Mouse (Mus musculus): ENCODE measurements at regions not wholly inside any gene's neighbourhood (a gene's known extent, or its start where the extent isn't known, plus 50 kb on each side); places are given as distances from the start of the nearest gene placed in this dataset.

DNA sequence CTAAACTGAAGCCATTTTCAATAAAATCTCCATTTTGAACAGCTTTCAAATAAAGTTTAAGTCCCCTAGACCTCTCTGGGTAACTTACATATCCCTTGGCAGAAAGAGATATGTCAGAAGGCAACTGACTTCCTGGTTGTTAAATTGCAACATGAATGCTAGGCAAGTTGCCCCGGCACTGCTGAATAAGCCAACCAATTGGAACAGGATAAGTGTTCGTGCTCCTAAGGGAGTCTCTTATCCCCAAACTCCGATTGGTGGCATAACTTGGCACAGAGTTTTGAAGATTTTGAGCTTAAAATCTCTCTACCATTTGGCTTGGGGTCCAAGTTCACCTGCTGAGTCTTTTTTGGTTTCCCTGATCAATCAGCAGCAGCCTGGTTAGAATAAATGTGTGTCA lies 147.4 kb downstream of the Plxna1 start:
- TF ChIP-seq CTCF (IDR thresholded peaks at IDR 0.05; ENCODE audit: low read depth): no peak

DNA sequence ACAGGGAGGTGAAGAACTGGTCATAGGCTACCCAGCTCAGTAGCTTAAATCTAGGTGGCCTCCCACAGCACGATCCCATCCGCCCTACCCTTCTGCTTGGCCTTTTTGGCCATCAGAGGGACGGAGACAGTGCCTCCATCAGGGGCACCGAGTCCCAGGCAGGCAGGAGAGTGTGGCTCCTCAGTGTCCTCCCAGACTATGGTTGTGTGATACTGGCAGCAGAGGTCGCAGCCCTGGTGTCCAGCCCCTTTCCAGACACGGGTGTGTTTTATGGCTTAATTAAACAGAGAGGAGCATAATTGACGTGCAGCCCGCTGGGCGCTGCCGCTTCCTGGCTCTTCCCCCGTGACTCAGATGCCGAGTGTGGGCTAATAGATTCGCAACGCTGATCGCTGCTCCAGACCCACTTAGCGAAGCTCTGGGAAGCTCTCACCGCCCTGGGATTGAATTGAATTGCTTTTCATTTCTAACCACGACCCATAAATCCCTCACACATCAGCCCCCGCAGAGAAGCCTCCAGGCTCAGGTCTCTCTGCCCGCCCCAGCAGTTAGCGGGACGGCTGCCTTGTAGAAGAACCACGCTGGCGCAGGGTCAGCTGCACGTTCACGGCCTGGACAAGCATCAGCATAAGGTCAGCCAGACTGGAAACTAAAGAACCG lies 126.9 kb downstream of the Plxna1 start:
- no peaks in the 10 kb centered on the region for H3K36me3 ChIP-seq (ENCODE audit: insufficient read depth, low read length)
- ATAC-seq (replicated peaks; ENCODE audit: low FRiP score, low read depth): peak; percentile 63
- DNase-seq (ENCODE audit: low spot score): peak; percentile 78
- no peak overlapping the region for H3K27ac ChIP-seq
- no peaks in the 10 kb centered on the region for H3K27me3 ChIP-seq (ENCODE audit: insufficient read depth, low read length)
- H3K4me1 ChIP-seq (replicated peaks; ENCODE audit: insufficient read depth, low read length): no peaks in the 10 kb centered on the region
- H3K4me2 ChIP-seq (ENCODE audit: low read length): peak overlapping the region; percentile 35
- H3K9me3 ChIP-seq (replicated peaks; ENCODE audit: low read length): no peaks in the 10 kb centered on the region
- 6% methylated on average over 27 of the region's 27 CpGs for WGBS
- no peak overlapping the region for H3K4me3 ChIP-seq (replicated peaks; ENCODE audit: low read depth, low read length)
- H3K9ac ChIP-seq (ENCODE audit: low read depth, low read length): no peak overlapping the region
- TF ChIP-seq CTCF (IDR thresholded peaks at IDR 0.05; ENCODE audit: low read depth): no peak

More for the DNA sequence above, 147.4 kb downstream of the Plxna1 start:
- WGBS: 60% methylated on average over 3 of the region's 3 CpGs
- H3K27ac ChIP-seq: no peak overlapping the region
- H3K27me3 ChIP-seq (ENCODE audit: insufficient read depth, low read length): no peaks in the 10 kb centered on the region
- H3K9me3 ChIP-seq (replicated peaks; ENCODE audit: low read length): no peaks in the 10 kb centered on the region
- no peak for ATAC-seq (replicated peaks; ENCODE audit: low FRiP score, low read depth)
- H3K4me3 ChIP-seq (replicated peaks; ENCODE audit: low read depth, low read length): no peak overlapping the region
- no peaks in the 10 kb centered on the region for H3K4me1 ChIP-seq (replicated peaks; ENCODE audit: insufficient read depth, low read length)
- no peak overlapping the region for H3K4me2 ChIP-seq (ENCODE audit: low read length)
- no peak overlapping the region for H3K9ac ChIP-seq (ENCODE audit: low read depth, low read length)
- H3K36me3 ChIP-seq (ENCODE audit: insufficient read depth, low read length): no peaks in the 10 kb centered on the region
- DNase-seq (ENCODE audit: low spot score): no peak

DNA sequence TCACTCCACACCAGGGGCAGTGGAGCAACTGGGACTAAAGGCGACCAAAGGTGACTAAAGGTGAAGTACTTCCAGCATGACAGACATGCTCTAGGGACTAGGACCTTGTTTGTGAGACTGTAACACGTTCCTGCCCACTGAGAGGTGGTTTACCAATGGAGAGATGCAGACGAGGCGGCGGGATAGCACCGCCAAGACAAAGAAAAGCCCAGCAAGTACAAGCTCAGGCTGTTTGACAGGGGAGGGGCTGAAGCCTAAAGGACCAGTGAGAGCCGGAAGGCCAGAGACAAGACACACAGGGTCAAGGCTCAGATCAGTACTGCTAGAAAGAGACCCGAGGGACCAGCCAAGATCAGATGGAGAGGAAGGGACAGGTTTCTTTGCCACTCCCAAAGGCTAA lies 126.2 kb downstream of the Plxna1 start:
- Histone ChIP-seq H3K4me3 (replicated peaks; ENCODE audit: low read depth, low read length) (no peak overlapping the region), H3K27me3 (ENCODE audit: insufficient read depth, low read length) (no peaks in the 10 kb centered on the region), H3K9ac (ENCODE audit: low read depth, low read length) (no peak overlapping the region), H3K27ac (no peak overlapping the region), H3K9me3 (replicated peaks; ENCODE audit: low read length) (no peaks in the 10 kb centered on the region), H3K36me3 (ENCODE audit: insufficient read depth, low read length) (no peaks in the 10 kb centered on the region), H3K4me2 (ENCODE audit: low read length) (no peak overlapping the region), H3K4me1 (replicated peaks; ENCODE audit: insufficient read depth, low read length) (no peaks in the 10 kb centered on the region)
- no peak for ATAC-seq (replicated peaks; ENCODE audit: low FRiP score, low read depth)
- WGBS: 20% methylated on average over 8 of the region's 8 CpGs
- peak; percentile 12 for DNase-seq (ENCODE audit: low spot score)
- TF ChIP-seq CTCF (IDR thresholded peaks at IDR 0.05; ENCODE audit: low read depth): no peak

DNA sequence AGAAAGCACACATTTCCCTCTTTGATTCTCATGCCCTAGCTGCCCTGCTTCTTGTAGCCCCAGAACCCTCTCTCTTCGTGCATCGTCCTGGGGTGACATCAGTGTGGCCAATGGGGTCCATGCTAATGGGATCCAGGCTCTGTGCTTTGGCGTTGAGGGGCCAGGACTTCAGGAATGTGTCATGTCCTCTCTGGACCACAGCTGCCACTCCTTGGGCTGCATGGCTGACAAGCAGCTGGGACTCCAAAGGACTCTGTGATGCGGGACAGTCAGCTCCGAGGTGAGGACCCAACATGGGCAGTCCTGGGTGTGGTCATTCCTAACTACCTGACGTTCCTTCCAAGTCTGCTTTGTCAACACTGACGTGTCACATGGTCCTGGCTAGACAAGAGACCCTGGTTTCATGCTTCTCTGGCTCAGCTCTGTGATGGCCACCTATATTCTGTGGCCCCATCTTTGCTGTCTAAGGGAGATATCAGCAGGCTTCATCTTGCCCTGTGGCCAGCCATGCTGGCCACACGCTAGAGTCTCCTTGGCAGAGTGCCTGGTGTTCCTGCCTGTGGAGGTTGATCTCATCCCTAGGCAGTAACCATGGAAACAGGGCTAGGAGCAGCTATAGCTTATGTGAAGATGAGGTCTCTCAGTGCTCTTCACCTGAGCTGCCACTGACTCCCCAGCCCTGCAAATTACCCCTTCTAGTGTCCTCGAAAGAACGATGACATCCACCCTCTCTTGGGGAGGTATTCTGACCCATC lies 125.4 kb downstream of the Plxna1 start:
- no peak for TF ChIP-seq CTCF (IDR thresholded peaks at IDR 0.05; ENCODE audit: low read depth)
- Histone ChIP-seq H3K27ac (no peak overlapping the region), H3K9me3 (replicated peaks; ENCODE audit: low read length) (no peaks in the 10 kb centered on the region), H3K4me1 (replicated peaks; ENCODE audit: insufficient read depth, low read length) (no peaks in the 10 kb centered on the region), H3K36me3 (ENCODE audit: insufficient read depth, low read length) (no peaks in the 10 kb centered on the region), H3K4me2 (ENCODE audit: low read length) (no peak overlapping the region), H3K4me3 (replicated peaks; ENCODE audit: low read depth, low read length) (no peak overlapping the region), H3K9ac (ENCODE audit: low read depth, low read length) (no peak overlapping the region), H3K27me3 (ENCODE audit: insufficient read depth, low read length) (no peaks in the 10 kb centered on the region)
- ATAC-seq (replicated peaks; ENCODE audit: low FRiP score, low read depth) (no peak), DNase-seq (ENCODE audit: low spot score) (no peak)
- 71% methylated on average over 10 of the region's 10 CpGs for WGBS

DNA sequence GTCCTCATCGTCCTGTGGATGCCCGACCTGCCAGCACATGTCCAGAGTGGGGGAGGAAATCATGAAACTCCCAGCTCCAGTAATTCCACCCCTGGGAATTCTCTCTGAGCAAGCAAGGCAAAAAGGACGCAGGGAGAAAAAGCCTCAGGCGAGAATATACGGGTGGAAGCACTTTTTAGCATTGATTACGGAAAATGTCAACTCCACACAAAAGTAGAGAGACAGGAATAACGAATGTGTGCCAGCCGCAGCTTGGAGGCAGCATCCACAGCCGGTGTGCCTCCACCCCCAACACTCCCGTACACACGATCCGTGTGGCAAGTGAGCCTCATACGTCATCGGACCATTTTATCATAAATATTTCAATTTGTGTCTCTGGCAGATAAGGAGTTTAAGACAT lies 123.5 kb downstream of the Plxna1 start:
- H3K27ac ChIP-seq: no peak overlapping the region
- H3K27me3 ChIP-seq (ENCODE audit: insufficient read depth, low read length): no peaks in the 10 kb centered on the region
- no peaks in the 10 kb centered on the region for H3K36me3 ChIP-seq (ENCODE audit: insufficient read depth, low read length)
- no peak overlapping the region for H3K4me3 ChIP-seq (replicated peaks; ENCODE audit: low read depth, low read length)
- ATAC-seq (replicated peaks; ENCODE audit: low FRiP score, low read depth) (no peak), DNase-seq (ENCODE audit: low spot score) (no peak)
- no peak for TF ChIP-seq CTCF (IDR thresholded peaks at IDR 0.05; ENCODE audit: low read depth)
- WGBS: 27% methylated on average over 14 of the region's 14 CpGs
- H3K9ac ChIP-seq (ENCODE audit: low read depth, low read length): no peak overlapping the region
- no peak overlapping the region for H3K4me2 ChIP-seq (ENCODE audit: low read length)
- no peaks in the 10 kb centered on the region for H3K9me3 ChIP-seq (replicated peaks; ENCODE audit: low read length)
- no peaks in the 10 kb centered on the region for H3K4me1 ChIP-seq (replicated peaks; ENCODE audit: insufficient read depth, low read length)

DNA sequence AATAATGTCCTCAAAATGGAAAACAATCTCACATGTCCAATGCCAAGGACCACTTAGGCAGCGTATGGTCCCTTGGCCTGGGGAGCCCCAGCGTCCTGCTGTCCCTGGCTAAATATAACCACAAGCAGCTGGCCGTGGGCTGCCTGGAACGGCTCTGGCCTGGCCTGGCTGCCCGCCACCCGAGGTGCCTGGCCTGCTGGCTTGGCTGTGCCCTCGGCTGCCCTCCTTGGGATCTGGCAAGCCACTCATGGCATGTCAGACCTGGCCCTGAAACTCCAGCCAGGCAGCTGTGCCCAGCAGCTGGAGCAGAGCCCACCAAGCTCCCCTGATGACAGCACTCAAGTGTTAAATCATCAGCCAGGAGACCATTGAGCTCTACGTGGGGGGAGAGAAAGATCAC lies 122.9 kb downstream of the Plxna1 start:
- no peak overlapping the region for H3K27ac ChIP-seq
- no peak for ATAC-seq (replicated peaks; ENCODE audit: low FRiP score, low read depth)
- 34% methylated on average over 8 of the region's 8 CpGs for WGBS

More for the DNA sequence above, 122.9 kb downstream of the Plxna1 start:
- H3K4me2 ChIP-seq (ENCODE audit: low read length): no peak overlapping the region
- H3K4me3 ChIP-seq (replicated peaks; ENCODE audit: low read depth, low read length): no peak overlapping the region
- no peaks in the 10 kb centered on the region for H3K4me1 ChIP-seq (replicated peaks; ENCODE audit: insufficient read depth, low read length)
- H3K9ac ChIP-seq (ENCODE audit: low read depth, low read length): no peak overlapping the region
- no peaks in the 10 kb centered on the region for H3K36me3 ChIP-seq (ENCODE audit: insufficient read depth, low read length)
- H3K9me3 ChIP-seq (replicated peaks; ENCODE audit: low read length): no peaks in the 10 kb centered on the region
- DNase-seq (ENCODE audit: low spot score): peak; percentile 4
- no peak for TF ChIP-seq CTCF (IDR thresholded peaks at IDR 0.05; ENCODE audit: low read depth)
- H3K27me3 ChIP-seq (ENCODE audit: insufficient read depth, low read length): no peaks in the 10 kb centered on the region

Measured in kidney, postnatal 0 days (tissue).